Mouse (Mus musculus): ENCODE results near the gene Olfr1417.

DNA sequence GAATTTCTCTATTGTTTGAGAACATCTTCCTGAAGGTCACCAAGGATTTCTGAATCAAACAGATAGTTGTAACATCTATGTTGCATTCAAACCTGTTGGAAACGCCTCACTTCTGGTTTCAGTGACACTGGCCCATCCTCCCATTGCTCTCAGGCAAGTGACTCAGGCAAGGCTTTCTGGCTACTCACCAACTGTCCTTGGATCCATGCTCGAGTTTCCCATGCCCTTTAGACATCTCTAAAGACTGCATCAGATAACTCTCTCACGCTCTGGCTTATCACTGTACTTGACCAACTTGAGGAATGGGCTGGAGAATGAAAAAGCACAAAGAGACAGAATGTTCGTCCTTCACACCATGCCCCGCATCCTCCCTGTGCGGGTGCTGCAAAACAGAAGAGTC, 17.5 kb upstream of the Olfr1417 start:
- no peak for TF ChIP-seq POLR2A (IDR thresholded peaks at IDR 0.05; ENCODE audit: borderline replicate concordance, insufficient read depth, low read length)
- no peak for TF ChIP-seq CTCF (IDR thresholded peaks at IDR 0.05; ENCODE audit: borderline replicate concordance, insufficient read depth, low read depth, low read length)
